Mouse (Mus musculus): ENCODE measurements around the gene Fam207a. TPM values are rescaled to one million over a fixed set of nuclear protein-coding genes. Genes with fewer than 3 reads are reported as not detected.

The Fam207a gene
- polyA plus RNA-seq, 1 experiment from 2014 or later: 14.9 TPM

DNA sequence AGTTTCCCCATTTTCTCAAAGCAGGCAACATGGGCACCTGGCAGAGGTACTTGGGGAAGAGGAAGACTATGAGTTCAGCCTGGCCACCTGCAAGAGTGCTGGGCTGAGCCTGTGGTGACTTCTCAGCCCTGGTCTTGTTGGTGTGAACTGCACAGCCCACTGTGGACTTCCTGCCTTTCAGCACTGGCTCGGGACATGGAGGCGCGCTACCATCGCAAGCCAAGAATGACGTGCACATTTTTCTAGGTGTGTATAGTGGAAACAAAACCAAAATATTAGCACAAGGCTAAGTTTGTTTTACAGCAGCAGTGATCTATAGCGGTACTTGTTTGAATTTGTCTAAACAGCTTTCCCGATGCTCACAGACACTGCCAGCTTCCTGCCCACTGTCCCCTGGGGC lies 44.1 kb downstream of the Fam207a start:
- H3K27ac ChIP-seq (replicated peaks): no peak overlapping the region
- H3K27me3 ChIP-seq: no peaks in the 10 kb centered on the region
- no peaks in the 10 kb centered on the region for H3K36me3 ChIP-seq (replicated peaks)
- no peaks in the 10 kb centered on the region for H3K9me3 ChIP-seq (replicated peaks)
- no peaks in the 10 kb centered on the region for H3K4me1 ChIP-seq (replicated peaks)
- no peak for ATAC-seq (ENCODE audit: insufficient read depth)
- H3K9ac ChIP-seq: no peak overlapping the region
- no peak overlapping the region for H3K4me3 ChIP-seq (replicated peaks)
- 63% methylated on average over 7 of the region's 7 CpGs for WGBS (ENCODE audit: insufficient replicate concordance)
- H3K4me2 ChIP-seq: no peak overlapping the region

DNA sequence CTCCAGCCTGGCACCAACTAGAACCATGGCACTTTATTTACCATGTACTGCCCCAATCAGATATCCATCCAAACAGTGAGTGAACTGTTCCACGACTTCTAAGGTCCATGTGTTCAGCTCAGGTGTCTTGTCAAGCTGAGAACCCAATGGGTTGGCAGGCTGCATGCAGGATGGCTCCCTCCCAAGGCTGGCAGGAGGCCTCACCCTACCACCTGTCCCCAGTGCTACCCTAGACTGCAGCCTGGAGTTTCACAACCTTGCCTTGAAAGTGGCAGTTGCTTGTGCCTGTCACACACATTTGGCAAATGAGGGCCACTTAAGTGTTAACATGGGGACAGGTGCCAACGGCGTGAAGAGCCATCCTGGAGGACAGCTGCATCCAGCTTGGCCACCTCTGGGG lies 44.8 kb downstream of the Fam207a start:
- no peak overlapping the region for H3K4me3 ChIP-seq (replicated peaks)
- H3K4me2 ChIP-seq: no peak overlapping the region
- H3K27me3 ChIP-seq: no peaks in the 10 kb centered on the region
- no peaks in the 10 kb centered on the region for H3K4me1 ChIP-seq (replicated peaks)
- H3K9me3 ChIP-seq (replicated peaks): no peaks in the 10 kb centered on the region
- no peak for ATAC-seq (ENCODE audit: insufficient read depth)
- no peaks in the 10 kb centered on the region for H3K36me3 ChIP-seq (replicated peaks)
- no peak overlapping the region for H3K9ac ChIP-seq
- WGBS (ENCODE audit: insufficient replicate concordance): 54% methylated on average over 3 of the region's 3 CpGs
- H3K27ac ChIP-seq (replicated peaks): no peak overlapping the region

GRCm38 (mm10) chr10:77468675-77469074 lies 46.9 kb downstream of the Fam207a start:
- H3K27me3 ChIP-seq: no peaks in the 10 kb centered on the region
- H3K36me3 ChIP-seq (replicated peaks): no peaks in the 10 kb centered on the region
- no peaks in the 10 kb centered on the region for H3K9me3 ChIP-seq (replicated peaks)
- no peak overlapping the region for H3K27ac ChIP-seq (replicated peaks)
- 67% methylated on average over 4 of the region's 4 CpGs for whole genome bisulfite sequencing (ENCODE audit: insufficient replicate concordance)
- H3K9ac ChIP-seq: no peak overlapping the region
- ATAC-seq (ENCODE audit: insufficient read depth): no peak
- H3K4me2 ChIP-seq: no peak overlapping the region
- no peaks in the 10 kb centered on the region for H3K4me1 ChIP-seq (replicated peaks)
- no peak overlapping the region for H3K4me3 ChIP-seq (replicated peaks)

DNA sequence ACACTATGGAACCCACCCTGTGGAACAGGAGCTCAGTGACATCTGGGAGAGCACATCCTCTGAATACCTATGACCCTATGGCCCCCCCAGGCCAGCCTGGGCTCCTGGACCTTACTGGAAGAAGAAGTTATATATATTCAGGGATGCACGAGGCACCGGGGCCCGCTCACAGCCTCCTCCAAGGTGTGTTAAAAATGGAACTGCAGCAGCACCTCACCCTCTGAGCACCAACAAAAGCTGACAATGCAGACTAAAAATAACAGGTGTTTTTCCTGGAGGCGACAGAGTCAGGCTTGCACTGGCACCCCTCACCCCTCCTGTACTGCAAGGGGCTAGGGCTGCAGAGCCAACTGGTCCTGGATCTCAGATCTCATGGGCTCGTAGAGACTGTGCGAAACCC lies 48.2 kb downstream of the Fam207a start:
- Histone ChIP-seq H3K36me3 (replicated peaks) (no peaks in the 10 kb centered on the region), H3K27ac (replicated peaks) (no peak overlapping the region), H3K27me3 (no peaks in the 10 kb centered on the region), H3K4me2 (no peak overlapping the region), H3K9ac (no peak overlapping the region), H3K4me1 (replicated peaks) (no peaks in the 10 kb centered on the region), H3K9me3 (replicated peaks) (no peaks in the 10 kb centered on the region), H3K4me3 (replicated peaks) (no peak overlapping the region)
- WGBS (ENCODE audit: insufficient replicate concordance): 70% methylated on average over 6 of the region's 6 CpGs
- ATAC-seq (ENCODE audit: insufficient read depth): no peak

GRCm38 (mm10) chr10:77465902-77466301 lies 49.7 kb downstream of the Fam207a start:
- no peak for ATAC-seq (ENCODE audit: insufficient read depth)
- H3K9ac ChIP-seq: no peak overlapping the region
- H3K4me1 ChIP-seq (replicated peaks): no peaks in the 10 kb centered on the region
- no peak overlapping the region for H3K4me2 ChIP-seq
- H3K27me3 ChIP-seq: no peaks in the 10 kb centered on the region
- no peak overlapping the region for H3K27ac ChIP-seq (replicated peaks)
- 65% methylated on average over 5 of the region's 5 CpGs for WGBS (ENCODE audit: insufficient replicate concordance)
- no peak overlapping the region for H3K4me3 ChIP-seq (replicated peaks)
- no peaks in the 10 kb centered on the region for H3K36me3 ChIP-seq (replicated peaks)
- no peaks in the 10 kb centered on the region for H3K9me3 ChIP-seq (replicated peaks)

- Histone ChIP-seq H3K4me1 (replicated peaks) (no peaks in the 10 kb centered on the region), H3K27me3 (no peaks in the 10 kb centered on the region), H3K4me3 (replicated peaks) (no peak overlapping the region), H3K9ac (no peak overlapping the region), H3K4me2 (no peak overlapping the region), H3K9me3 (replicated peaks) (no peaks in the 10 kb centered on the region), H3K27ac (replicated peaks) (no peak overlapping the region), H3K36me3 (replicated peaks) (no peaks in the 10 kb centered on the region)
- ATAC-seq (ENCODE audit: insufficient read depth): no peak
- 60% methylated on average over 10 of the region's 10 CpGs for WGBS (ENCODE audit: insufficient replicate concordance)
These were observed 51.2 kb downstream of the Fam207a start for GRCm38 (mm10) chr10:77464181-77464936.

GRCm38 (mm10) chr10:77461161-77461560 lies 54.4 kb downstream of the Fam207a start:
- no peak overlapping the region for H3K27ac ChIP-seq (replicated peaks)
- no peak overlapping the region for H3K9ac ChIP-seq
- H3K9me3 ChIP-seq (replicated peaks): no peaks in the 10 kb centered on the region
- no peaks in the 10 kb centered on the region for H3K27me3 ChIP-seq
- H3K4me1 ChIP-seq (replicated peaks): no peaks in the 10 kb centered on the region
- ATAC-seq (ENCODE audit: insufficient read depth): no peak
- no peak overlapping the region for H3K4me3 ChIP-seq (replicated peaks)
- H3K4me2 ChIP-seq: no peak overlapping the region
- no peaks in the 10 kb centered on the region for H3K36me3 ChIP-seq (replicated peaks)
- 71% methylated on average over 8 of the region's 8 CpGs for WGBS (ENCODE audit: insufficient replicate concordance)

GRCm38 (mm10) chr10:77457701-77458100 lies 57.9 kb downstream of the Fam207a start:
- ATAC-seq (ENCODE audit: insufficient read depth): no peak
- Histone ChIP-seq H3K4me2 (no peak overlapping the region), H3K36me3 (replicated peaks) (no peaks in the 10 kb centered on the region), H3K9ac (no peak overlapping the region), H3K4me3 (replicated peaks) (no peak overlapping the region), H3K4me1 (replicated peaks) (no peaks in the 10 kb centered on the region), H3K27me3 (no peaks in the 10 kb centered on the region), H3K27ac (replicated peaks) (no peak overlapping the region), H3K9me3 (replicated peaks) (no peaks in the 10 kb centered on the region)
- 48% methylated on average over 3 of the region's 3 CpGs for WGBS (ENCODE audit: insufficient replicate concordance)

DNA sequence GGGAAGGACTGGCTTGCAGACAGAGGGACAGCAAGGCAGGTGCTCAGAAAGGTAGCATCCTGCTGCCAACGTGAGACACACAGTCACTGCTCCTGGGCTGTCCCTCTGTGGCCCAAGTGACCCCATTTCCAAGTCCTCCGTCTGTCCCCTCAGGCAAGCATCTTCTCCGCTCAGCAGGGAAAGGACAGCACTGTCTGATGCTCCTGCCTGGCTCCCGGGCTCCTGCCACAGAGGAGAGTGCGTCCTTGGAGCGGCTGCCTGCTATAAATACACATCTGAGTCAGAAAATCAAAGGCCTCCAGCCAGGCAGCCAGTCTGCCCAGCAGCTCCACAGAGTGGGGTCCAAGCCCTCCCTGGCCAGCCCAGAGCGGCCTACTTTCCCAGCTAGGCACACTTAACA lies 59.1 kb downstream of the Fam207a start:
- Histone ChIP-seq H3K4me2 (no peak overlapping the region), H3K27me3 (no peaks in the 10 kb centered on the region), H3K27ac (replicated peaks) (no peak overlapping the region), H3K36me3 (replicated peaks) (no peaks in the 10 kb centered on the region), H3K4me3 (replicated peaks) (no peak overlapping the region), H3K4me1 (replicated peaks) (no peaks in the 10 kb centered on the region), H3K9me3 (replicated peaks) (no peaks in the 10 kb centered on the region), H3K9ac (no peak overlapping the region)
- WGBS (ENCODE audit: insufficient replicate concordance): 61% methylated on average over 7 of the region's 7 CpGs
- no peak for ATAC-seq (ENCODE audit: insufficient read depth)

- Histone ChIP-seq H3K36me3 (replicated peaks) (no peaks in the 10 kb centered on the region), H3K27ac (replicated peaks) (no peak overlapping the region), H3K27me3 (no peaks in the 10 kb centered on the region), H3K9ac (no peak overlapping the region), H3K9me3 (replicated peaks) (no peaks in the 10 kb centered on the region), H3K4me2 (no peak overlapping the region), H3K4me3 (replicated peaks) (no peak overlapping the region), H3K4me1 (replicated peaks) (no peaks in the 10 kb centered on the region)
- WGBS (ENCODE audit: insufficient replicate concordance): 51% methylated on average over 14 of the region's 14 CpGs
- no peak for ATAC-seq (ENCODE audit: insufficient read depth)
These were observed 60.2 kb downstream of the Fam207a start for GRCm38 (mm10) chr10:77455251-77456010.

- Histone ChIP-seq H3K4me1 (replicated peaks) (no peaks in the 10 kb centered on the region), H3K4me3 (replicated peaks) (no peak overlapping the region), H3K9ac (no peak overlapping the region), H3K9me3 (replicated peaks) (no peaks in the 10 kb centered on the region), H3K27me3 (peaks cover 5% of the 10 kb centered on the region), H3K36me3 (replicated peaks) (no peaks in the 10 kb centered on the region), H3K4me2 (no peak overlapping the region), H3K27ac (replicated peaks) (no peak overlapping the region)
- no peak for ATAC-seq (ENCODE audit: insufficient read depth)
- 64% methylated on average over 6 of the region's 6 CpGs for WGBS (ENCODE audit: insufficient replicate concordance)
These were observed 60.8 kb downstream of the Fam207a start for GRCm38 (mm10) chr10:77454795-77455194.
